Mouse (Mus musculus): Measurements from ENCODE around the gene Ppp1r35. TPM values are rescaled to one million over a fixed set of nuclear protein-coding genes. Genes with fewer than 3 reads are reported as not detected.

Ppp1r35 gene
- polyA plus RNA-seq, 1 experiment from 2014 or later, result 17.8 TPM

DNA sequence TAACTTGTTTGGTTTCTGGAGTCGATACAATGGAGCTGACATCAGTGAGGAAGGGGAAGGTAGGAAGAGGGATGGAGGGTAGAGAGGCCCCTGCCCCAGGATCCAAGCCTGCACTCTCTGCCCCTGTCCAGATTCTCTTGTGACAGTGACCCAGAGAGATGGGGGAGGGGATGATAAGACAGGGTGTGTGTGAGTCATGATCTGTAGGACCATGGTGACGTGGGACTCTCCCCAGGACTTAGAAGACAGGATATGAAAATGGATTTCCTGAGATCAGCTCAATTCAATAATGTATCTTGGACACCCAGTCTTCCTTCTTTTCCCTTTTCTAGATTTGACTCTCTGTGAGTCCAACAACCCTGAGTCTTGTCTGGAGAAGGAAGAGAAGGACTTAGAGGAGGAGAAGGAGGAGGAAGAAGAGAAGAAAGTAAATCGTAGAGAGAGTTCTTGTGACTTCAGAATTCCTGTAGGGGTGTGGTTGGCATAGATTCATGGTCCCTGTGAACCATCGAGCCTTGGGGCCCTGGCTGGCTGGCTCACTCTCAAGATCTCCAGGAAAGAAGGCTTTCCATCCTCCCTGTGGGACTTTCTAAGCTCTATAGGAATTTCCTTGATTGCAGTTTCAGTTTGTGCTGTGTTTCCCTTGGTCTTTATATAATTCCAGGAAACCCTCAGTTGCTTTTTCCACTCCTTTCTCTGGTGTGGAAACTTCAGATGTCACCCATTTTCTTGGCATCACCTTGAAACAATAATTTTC is 39.0 kb downstream of the Ppp1r35 start:
- Histone ChIP-seq H3K4me3 (replicated peaks) (no peak overlapping the region), H3K9ac (no peak overlapping the region), H3K4me2 (no peak overlapping the region), H3K9me3 (replicated peaks) (no peaks in the 10 kb centered on the region), H3K36me3 (no peaks in the 10 kb centered on the region), H3K4me1 (replicated peaks) (no peaks in the 10 kb centered on the region), H3K27me3 (no peaks in the 10 kb centered on the region), H3K27ac (no peak overlapping the region)
- ATAC-seq (ENCODE audit: low read depth) (no peak), DNase-seq (no peak)
- WGBS (ENCODE audit: insufficient replicate concordance), result 48% methylated on average over 4 of the region's 4 CpGs

DNA sequence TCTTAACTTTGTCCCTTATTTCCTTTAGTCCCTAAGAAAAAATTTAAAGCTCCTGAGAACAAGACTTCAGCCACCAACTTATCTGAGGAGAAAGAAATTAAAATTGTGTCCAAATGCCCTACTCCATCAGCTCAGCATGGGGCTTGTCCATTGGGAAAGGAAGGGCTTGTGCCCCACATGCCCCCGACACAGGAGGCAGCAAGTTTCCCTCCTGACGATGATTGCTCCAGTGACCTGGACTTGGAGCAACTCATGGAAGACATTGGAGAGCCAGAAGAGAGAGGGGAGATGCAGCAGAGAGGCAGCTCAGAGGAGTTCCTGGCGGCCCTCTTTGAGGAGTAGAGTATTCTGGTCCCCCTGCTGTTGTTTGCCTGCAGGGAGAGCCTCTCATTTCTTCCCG is 43.5 kb downstream of the Ppp1r35 start:
- Histone ChIP-seq H3K36me3 (no peaks in the 10 kb centered on the region), H3K4me3 (replicated peaks) (no peak overlapping the region), H3K9me3 (replicated peaks) (no peaks in the 10 kb centered on the region), H3K27me3 (no peaks in the 10 kb centered on the region), H3K4me2 (no peak overlapping the region), H3K9ac (no peak overlapping the region), H3K4me1 (replicated peaks) (no peaks in the 10 kb centered on the region), H3K27ac (no peak overlapping the region)
- DNase-seq (no peak), ATAC-seq (ENCODE audit: low read depth) (no peak)
- WGBS (ENCODE audit: insufficient replicate concordance), result 48% methylated on average over 4 of the region's 4 CpGs

DNA sequence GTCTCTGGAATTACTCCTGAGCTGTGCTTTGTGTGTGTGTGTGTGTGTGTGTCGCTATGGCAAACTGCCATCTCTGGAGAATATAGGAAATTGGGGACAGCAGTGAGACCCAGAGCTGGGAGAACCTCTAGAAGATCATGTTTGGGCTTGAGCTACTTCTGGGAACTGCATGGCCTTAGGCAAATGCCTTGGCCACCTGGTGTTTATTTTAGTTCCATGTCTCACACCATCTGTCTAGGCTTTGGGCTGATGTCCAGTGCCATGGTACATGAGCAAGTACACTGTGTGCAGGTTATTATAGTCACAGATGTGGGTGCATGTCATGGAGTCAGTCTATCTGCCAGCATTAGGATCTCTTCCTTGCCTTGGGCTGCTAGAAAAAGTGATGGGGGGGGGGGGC is 44.0 kb downstream of the Ppp1r35 start:
- Histone ChIP-seq H3K9ac (no peak overlapping the region), H3K4me2 (no peak overlapping the region), H3K4me3 (replicated peaks) (no peak overlapping the region), H3K4me1 (replicated peaks) (no peaks in the 10 kb centered on the region), H3K27ac (no peak overlapping the region), H3K9me3 (replicated peaks) (no peaks in the 10 kb centered on the region), H3K36me3 (no peaks in the 10 kb centered on the region), H3K27me3 (no peaks in the 10 kb centered on the region)
- DNase-seq (no peak), ATAC-seq (ENCODE audit: low read depth) (no peak)
- 53% methylated on average over 1 of the region's 1 CpGs for WGBS (ENCODE audit: insufficient replicate concordance)

DNA sequence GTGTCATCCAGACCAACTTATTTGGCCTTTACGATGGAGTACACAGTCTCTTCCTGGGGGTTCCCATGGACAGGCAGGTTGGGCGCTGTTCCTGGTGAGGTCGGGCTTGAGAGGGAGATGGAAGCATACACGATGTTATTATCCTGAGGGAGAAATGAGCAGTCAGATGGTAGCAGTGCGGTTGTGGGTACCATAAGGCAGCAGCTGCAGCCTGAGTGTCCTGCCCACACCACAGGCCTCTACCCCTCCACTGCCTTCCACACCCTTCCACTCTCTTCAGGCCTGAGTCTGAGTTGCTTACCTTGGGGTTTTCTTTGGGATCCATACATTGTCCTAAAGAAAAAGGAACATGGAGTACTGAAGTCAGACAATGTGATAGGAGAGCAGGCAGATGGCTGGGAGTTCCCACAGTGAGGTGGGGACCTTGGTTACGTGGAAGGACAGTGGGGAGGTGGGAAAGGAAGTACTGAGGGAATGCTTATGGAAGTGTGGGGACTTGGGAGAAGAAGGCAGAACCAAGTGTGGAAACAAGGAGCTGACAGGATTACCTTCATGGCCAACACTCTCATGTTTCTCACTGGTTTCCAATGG is 44.9 kb downstream of the Ppp1r35 start:
- Histone ChIP-seq H3K36me3 (no peaks in the 10 kb centered on the region), H3K4me2 (no peak overlapping the region), H3K9ac (no peak overlapping the region), H3K9me3 (replicated peaks) (no peaks in the 10 kb centered on the region), H3K4me1 (replicated peaks) (no peaks in the 10 kb centered on the region), H3K27ac (no peak overlapping the region), H3K27me3 (no peaks in the 10 kb centered on the region), H3K4me3 (replicated peaks) (no peak overlapping the region)
- DNase-seq (no peak), ATAC-seq (ENCODE audit: low read depth) (no peak)
- 65% methylated on average over 6 of the region's 6 CpGs for WGBS (ENCODE audit: insufficient replicate concordance)

DNA sequence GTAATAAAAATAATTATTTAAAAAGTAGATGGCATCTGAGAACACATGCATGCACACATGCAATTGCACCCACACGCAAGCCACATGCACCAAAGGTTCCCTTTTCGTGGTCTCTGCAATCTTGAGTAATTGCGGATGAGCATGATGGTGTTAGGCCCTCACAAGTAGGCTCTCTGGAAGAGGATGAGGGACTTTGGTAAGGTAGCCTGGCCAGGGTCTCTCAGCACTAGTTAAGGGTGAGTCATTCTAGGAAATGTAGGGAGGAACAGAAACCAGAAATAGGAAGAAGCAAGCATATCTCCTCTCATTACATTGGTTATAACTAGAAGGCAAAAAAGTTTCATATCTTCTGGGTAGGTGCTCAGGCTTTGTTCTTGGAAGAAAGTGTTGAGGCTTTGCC is 46.4 kb downstream of the Ppp1r35 start:
- Histone ChIP-seq H3K4me1 (replicated peaks) (no peaks in the 10 kb centered on the region), H3K27ac (no peak overlapping the region), H3K27me3 (no peaks in the 10 kb centered on the region), H3K4me3 (replicated peaks) (no peak overlapping the region), H3K4me2 (no peak overlapping the region), H3K9ac (no peak overlapping the region), H3K9me3 (replicated peaks) (no peaks in the 10 kb centered on the region), H3K36me3 (no peaks in the 10 kb centered on the region)
- DNase-seq (no peak), ATAC-seq (ENCODE audit: low read depth) (no peak)
- 44% methylated on average over 3 of the region's 3 CpGs for WGBS (ENCODE audit: insufficient replicate concordance)

DNA sequence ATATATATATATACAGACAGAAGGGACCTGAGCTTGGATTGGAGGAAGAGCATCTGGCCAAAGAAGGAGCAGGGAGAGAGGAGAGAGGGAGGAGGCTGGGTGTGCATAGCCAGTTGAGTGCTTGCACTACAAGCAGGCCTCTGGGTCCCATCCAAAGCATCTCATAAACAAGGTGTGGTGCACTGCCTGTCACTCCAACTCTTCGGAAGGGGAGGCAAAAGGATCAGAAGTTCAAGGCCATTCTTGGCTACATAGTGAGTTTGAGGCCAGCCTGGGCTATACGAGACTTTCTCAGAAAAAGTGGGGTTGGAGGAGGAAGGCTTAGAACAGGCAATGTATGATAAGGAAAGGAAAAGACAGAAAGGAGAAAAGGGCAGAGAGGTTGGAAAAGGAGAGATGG is 47.3 kb downstream of the Ppp1r35 start:
- no peaks in the 10 kb centered on the region for H3K27me3 ChIP-seq
- H3K4me2 ChIP-seq, result no peak overlapping the region
- ATAC-seq (ENCODE audit: low read depth) (no peak), DNase-seq (no peak)
- H3K4me3 ChIP-seq (replicated peaks), result no peak overlapping the region
- no peaks in the 10 kb centered on the region for H3K9me3 ChIP-seq (replicated peaks)
- H3K27ac ChIP-seq, result no peak overlapping the region
- 57% methylated on average over 2 of the region's 2 CpGs for WGBS (ENCODE audit: insufficient replicate concordance)
- H3K9ac ChIP-seq, result no peak overlapping the region
- H3K4me1 ChIP-seq (replicated peaks), result no peaks in the 10 kb centered on the region
- no peaks in the 10 kb centered on the region for H3K36me3 ChIP-seq

DNA sequence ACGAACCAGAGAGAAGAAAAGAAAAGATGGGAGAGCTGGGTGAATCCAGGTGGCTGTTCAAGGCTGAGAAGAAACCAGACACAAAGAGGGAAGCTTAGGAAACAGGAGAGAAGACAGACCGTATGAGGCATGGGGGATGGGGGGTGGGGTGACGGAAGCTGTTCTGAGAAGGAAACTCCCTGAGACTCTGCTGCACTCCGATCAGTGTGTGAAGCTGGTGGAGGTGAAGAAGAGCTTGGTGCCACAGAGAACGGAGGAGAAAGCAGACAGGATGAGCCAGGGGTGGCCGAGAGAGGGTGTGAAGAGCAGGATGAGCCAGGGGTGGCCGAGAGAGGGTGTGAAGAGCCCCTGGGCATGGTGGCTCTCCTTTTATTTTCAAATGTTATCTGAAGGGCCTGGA is 47.8 kb downstream of the Ppp1r35 start:
- Histone ChIP-seq H3K4me3 (replicated peaks) (no peak overlapping the region), H3K36me3 (no peaks in the 10 kb centered on the region), H3K9ac (no peak overlapping the region), H3K27ac (no peak overlapping the region), H3K4me1 (replicated peaks) (no peaks in the 10 kb centered on the region), H3K4me2 (no peak overlapping the region), H3K9me3 (replicated peaks) (no peaks in the 10 kb centered on the region), H3K27me3 (no peaks in the 10 kb centered on the region)
- 20% methylated on average over 7 of the region's 7 CpGs for WGBS (ENCODE audit: insufficient replicate concordance)
- DNase-seq, result no peak
- no peak for ATAC-seq (ENCODE audit: low read depth)

DNA sequence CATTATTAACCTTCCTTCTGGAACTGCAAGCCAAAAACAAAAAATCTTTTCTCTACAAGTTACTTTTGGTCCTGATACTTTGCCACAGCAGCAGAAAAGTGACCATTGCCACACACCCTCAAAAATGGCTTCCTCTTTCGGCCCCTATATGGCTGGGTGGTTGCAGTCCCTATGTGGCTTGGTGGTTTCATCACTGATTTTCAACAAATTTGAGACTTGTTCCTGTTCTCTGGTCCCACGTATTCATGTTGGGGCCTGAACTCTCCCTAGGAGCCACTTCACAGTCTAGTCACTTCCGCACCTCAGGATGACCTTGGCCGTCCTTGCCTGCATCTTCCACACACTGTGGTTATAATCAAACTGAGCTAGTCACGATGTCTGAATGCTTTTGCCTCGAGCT is 50.0 kb downstream of the Ppp1r35 start:
- ATAC-seq (ENCODE audit: low read depth), result no peak
- DNase-seq, result no peak
- Histone ChIP-seq H3K4me2 (no peak overlapping the region), H3K4me1 (replicated peaks) (no peaks in the 10 kb centered on the region), H3K9ac (no peak overlapping the region), H3K4me3 (replicated peaks) (no peak overlapping the region), H3K27me3 (no peaks in the 10 kb centered on the region), H3K27ac (no peak overlapping the region), H3K9me3 (replicated peaks) (no peaks in the 10 kb centered on the region), H3K36me3 (no peaks in the 10 kb centered on the region)
- WGBS (ENCODE audit: insufficient replicate concordance), result 51% methylated on average over 6 of the region's 6 CpGs

Other genes starting within 250 kb of the Ppp1r35 start
- gene Epo, start 245.6 kb upstream of the Ppp1r35 start, polyA plus RNA-seq (2015; fragmentation: Nextera tagmentation; extraction: Ambion mirVana), result 0.96 and 1.2 TPM in 2 replicates
- gene Gnb2, start 245.3 kb upstream of the Ppp1r35 start, polyA plus RNA-seq (2015; fragmentation: Nextera tagmentation; extraction: Ambion mirVana), result 139 and 159 TPM in 2 replicates
- gene Actl6b, start 225.3 kb upstream of the Ppp1r35 start, polyA plus RNA-seq (2015; fragmentation: Nextera tagmentation; extraction: Ambion mirVana), result 0.14 and 0.16 TPM in 2 replicates
- 41.5 and 45.7 TPM in 2 replicates for gene Tfr2, start 209.0 kb upstream of the Ppp1r35 start, polyA plus RNA-seq (2015; fragmentation: Nextera tagmentation; extraction: Ambion mirVana)
- gene Mospd3, start 177.8 kb upstream of the Ppp1r35 start, polyA plus RNA-seq (2015; fragmentation: Nextera tagmentation; extraction: Ambion mirVana), result 32.3 and 32.8 TPM in 2 replicates
- gene Pcolce, start 165.1 kb upstream of the Ppp1r35 start, polyA plus RNA-seq (2015; fragmentation: Nextera tagmentation; extraction: Ambion mirVana), result 15.5 and 16.1 TPM in 2 replicates
- 0.08 TPM in 1 of 2 replicates, not detected in the other for gene Fbxo24, start 149.8 kb upstream of the Ppp1r35 start, polyA plus RNA-seq (2015; fragmentation: Nextera tagmentation; extraction: Ambion mirVana)
- 24.8 and 32.0 TPM in 2 replicates for gene Lrch4, start 149.7 kb upstream of the Ppp1r35 start, polyA plus RNA-seq (2015; fragmentation: Nextera tagmentation; extraction: Ambion mirVana)
- gene Gm20605, start 149.7 kb upstream of the Ppp1r35 start, polyA plus RNA-seq (2015; fragmentation: Nextera tagmentation; extraction: Ambion mirVana), result 3.4 and 4.1 TPM in 2 replicates
- 2.8 and 3.4 TPM in 2 replicates for gene Sap25, start 137.5 kb upstream of the Ppp1r35 start, polyA plus RNA-seq (2015; fragmentation: Nextera tagmentation; extraction: Ambion mirVana)
- 0.13 TPM in 1 of 2 replicates, not detected in the other for gene Irs3, start 133.1 kb upstream of the Ppp1r35 start, polyA plus RNA-seq (2015; fragmentation: Nextera tagmentation; extraction: Ambion mirVana)
- gene Agfg2, start 94.1 kb upstream of the Ppp1r35 start, polyA plus RNA-seq (2015; fragmentation: Nextera tagmentation; extraction: Ambion mirVana), result 32.1 and 37.8 TPM in 2 replicates
- gene Nyap1, start 37.2 kb upstream of the Ppp1r35 start, polyA plus RNA-seq (2015; fragmentation: Nextera tagmentation; extraction: Ambion mirVana), result 0.17 and 0.19 TPM in 2 replicates
- gene Tsc22d4, start 33.1 kb upstream of the Ppp1r35 start, polyA plus RNA-seq (2015; fragmentation: Nextera tagmentation; extraction: Ambion mirVana), result 66.8 and 69.1 TPM in 2 replicates
- gene Mepce, start 8.8 kb downstream of the Ppp1r35 start, polyA plus RNA-seq (2015; fragmentation: Nextera tagmentation; extraction: Ambion mirVana), result 4.5 and 4.9 TPM in 2 replicates
- 3.5 and 4.8 TPM in 2 replicates for gene Zcwpw1, start 8.9 kb downstream of the Ppp1r35 start, polyA plus RNA-seq (2015; fragmentation: Nextera tagmentation; extraction: Ambion mirVana)
- gene Pilra, start 57.4 kb downstream of the Ppp1r35 start, polyA plus RNA-seq (2015; fragmentation: Nextera tagmentation; extraction: Ambion mirVana), result 1.4 and 1.8 TPM in 2 replicates
- 2.1 TPM in 2 replicates for gene Pilrb1, start 79.3 kb downstream of the Ppp1r35 start, polyA plus RNA-seq (2015; fragmentation: Nextera tagmentation; extraction: Ambion mirVana)
- gene Pilrb2, start 93.0 kb downstream of the Ppp1r35 start, polyA plus RNA-seq (2015; fragmentation: Nextera tagmentation; extraction: Ambion mirVana), result 1.6 and 2.1 TPM in 2 replicates
- gene Cyp3a13, start 142.8 kb downstream of the Ppp1r35 start, polyA plus RNA-seq (2015; fragmentation: Nextera tagmentation; extraction: Ambion mirVana), result 1.5 and 1.8 TPM in 2 replicates
- gene Gjc3, start 184.2 kb downstream of the Ppp1r35 start, polyA plus RNA-seq (2015; fragmentation: Nextera tagmentation; extraction: Ambion mirVana), result 0.03 TPM in 1 of 2 replicates, not detected in the other
- gene Azgp1, start 202.7 kb downstream of the Ppp1r35 start, polyA plus RNA-seq (2015; fragmentation: Nextera tagmentation; extraction: Ambion mirVana), result 0.38 and 0.44 TPM in 2 replicates
- not detected in 2 replicates for gene Smok3a, start 242.4 kb downstream of the Ppp1r35 start, polyA plus RNA-seq (2015; fragmentation: Nextera tagmentation; extraction: Ambion mirVana)
- gene Smok3b, start 242.6 kb downstream of the Ppp1r35 start, polyA plus RNA-seq (2015; fragmentation: Nextera tagmentation; extraction: Ambion mirVana), result not detected in 2 replicates

All from liver, embryonic 13.5 days (tissue).